Mouse (Mus musculus): ENCODE data around the gene Epb41l5.

GRCm38 (mm10) chr1:119681663-119682213 is 32.9 kb upstream of the Epb41l5 start:
- no peak for TF ChIP-seq CTCF (IDR thresholded peaks at IDR 0.05; ENCODE audit: extremely low read depth, insufficient read depth, low read length)
- no peak for TF ChIP-seq POLR2A (IDR thresholded peaks at IDR 0.05; ENCODE audit: extremely low read depth, insufficient read depth, low read length)

Measured in cortical plate, adult 2 months (tissue).